Mouse (Mus musculus) monocyte, adult 5-6 weeks (primary cell): ENCODE measurements at regions not wholly inside any gene's neighbourhood (a gene's known extent, or its start where the extent isn't known, plus 50 kb on each side); places are given as distances from the start of the nearest gene placed in this dataset.

Experiments
- ATAC-seq: fragments of 153-309, 156-312 bp; replicated peaks from 2 replicates; pipeline ENCODE4 v1.8.0; 2017; ENCODE audit warnings: mild to moderate bottlenecking; ENCODE audit not compliant: low TSS enrichment, insufficient number of reproducible peaks, severe bottlenecking, poor library complexity, low FRiP score

GRCm38 (mm10) chr2:161470844-161471243, 362.0 kb upstream of the Chd6 start:
- no peak for ATAC-seq

- ATAC-seq: no peak
Observed at GRCm38 (mm10) chr2:161470025-161470424, 361.1 kb upstream of the Chd6 start.

DNA sequence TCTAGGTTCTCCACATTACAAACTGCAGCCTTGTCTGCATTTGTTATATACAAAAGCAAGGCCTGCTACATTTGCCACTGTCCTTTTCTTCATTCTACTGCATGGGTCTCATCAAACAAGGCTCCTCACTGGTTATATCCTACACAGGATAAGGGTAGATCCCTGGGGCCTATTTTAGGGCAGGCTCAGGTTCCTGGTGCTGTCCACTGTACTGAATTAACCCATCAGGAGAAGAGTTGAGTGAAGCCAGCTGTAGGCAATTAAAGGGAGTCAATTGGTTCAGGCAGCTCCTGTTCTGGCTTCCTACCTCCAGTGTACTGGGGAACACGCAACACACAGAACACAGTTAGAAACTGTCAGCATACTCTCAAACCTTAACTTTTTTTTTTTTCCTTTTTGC, 358.2 kb upstream of the Chd6 start:
- no peak for ATAC-seq

DNA sequence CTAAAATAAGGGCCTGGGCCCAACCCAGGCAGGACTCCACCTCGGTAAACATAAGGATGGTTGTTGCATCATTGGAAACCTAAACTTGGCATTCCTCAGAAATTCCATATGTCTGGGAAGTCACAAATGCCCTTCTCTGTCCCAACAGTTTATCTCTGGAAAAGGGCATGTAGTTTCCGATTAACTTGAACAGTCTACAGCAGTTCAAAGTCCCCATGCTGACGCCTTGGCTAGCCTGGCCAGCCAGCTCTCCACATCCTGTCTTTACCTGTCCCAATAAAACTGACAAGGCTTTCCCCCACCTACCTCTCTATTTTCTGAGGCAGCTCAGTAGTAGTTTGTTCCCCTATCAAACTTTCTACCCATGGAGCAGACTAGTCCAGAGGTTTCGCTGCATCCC, 351.7 kb upstream of the Chd6 start:
- ATAC-seq: no peak

- ATAC-seq: no peak
Observed at GRCm38 (mm10) chr2:161454466-161454865, 345.6 kb upstream of the Chd6 start.

- ATAC-seq: no peak
Observed at GRCm38 (mm10) chr2:161433816-161434215, 324.9 kb upstream of the Chd6 start.

DNA sequence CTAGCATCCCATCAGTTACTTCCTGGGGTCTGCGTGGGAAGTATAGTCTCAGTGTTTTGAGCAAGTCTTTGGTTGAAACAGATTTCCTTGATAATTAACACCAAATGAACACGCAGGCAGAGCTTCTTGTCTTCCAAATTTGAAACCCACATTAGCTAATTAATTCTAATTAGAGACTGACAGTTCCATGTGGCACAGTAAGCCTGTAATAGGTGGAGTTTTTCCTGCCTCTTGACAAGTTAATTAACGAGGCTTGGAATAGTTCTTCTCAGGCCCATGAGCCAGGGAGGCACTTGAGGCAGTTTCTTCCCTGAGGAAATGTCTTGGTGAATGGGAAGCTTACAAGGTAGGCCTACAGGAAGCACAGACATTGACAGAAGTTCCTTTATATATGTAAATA, 320.4 kb upstream of the Chd6 start:
- ATAC-seq: no peak

DNA sequence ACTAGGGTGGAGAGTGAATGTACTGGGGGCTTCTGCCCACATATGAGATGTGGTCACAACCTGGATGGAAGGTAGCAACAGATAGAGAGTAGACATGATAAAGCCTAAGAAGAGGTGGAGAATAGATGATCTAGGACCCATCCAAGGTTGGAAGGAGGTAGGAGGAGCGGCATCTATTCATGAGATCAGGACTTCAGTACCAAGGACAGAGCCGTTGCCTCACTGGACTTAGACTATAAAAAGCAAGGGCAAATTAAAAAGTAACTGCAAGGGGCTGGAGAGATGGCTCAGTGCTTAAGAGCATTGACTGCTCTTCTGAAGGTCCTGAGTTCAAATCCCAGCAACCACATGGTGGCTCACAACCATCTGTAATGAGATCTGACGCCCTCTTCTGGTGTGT, 316.7 kb upstream of the Chd6 start:
- no peak for ATAC-seq

- no peak for ATAC-seq
Observed at GRCm38 (mm10) chr2:161418062-161418461, 309.2 kb upstream of the Chd6 start.

DNA sequence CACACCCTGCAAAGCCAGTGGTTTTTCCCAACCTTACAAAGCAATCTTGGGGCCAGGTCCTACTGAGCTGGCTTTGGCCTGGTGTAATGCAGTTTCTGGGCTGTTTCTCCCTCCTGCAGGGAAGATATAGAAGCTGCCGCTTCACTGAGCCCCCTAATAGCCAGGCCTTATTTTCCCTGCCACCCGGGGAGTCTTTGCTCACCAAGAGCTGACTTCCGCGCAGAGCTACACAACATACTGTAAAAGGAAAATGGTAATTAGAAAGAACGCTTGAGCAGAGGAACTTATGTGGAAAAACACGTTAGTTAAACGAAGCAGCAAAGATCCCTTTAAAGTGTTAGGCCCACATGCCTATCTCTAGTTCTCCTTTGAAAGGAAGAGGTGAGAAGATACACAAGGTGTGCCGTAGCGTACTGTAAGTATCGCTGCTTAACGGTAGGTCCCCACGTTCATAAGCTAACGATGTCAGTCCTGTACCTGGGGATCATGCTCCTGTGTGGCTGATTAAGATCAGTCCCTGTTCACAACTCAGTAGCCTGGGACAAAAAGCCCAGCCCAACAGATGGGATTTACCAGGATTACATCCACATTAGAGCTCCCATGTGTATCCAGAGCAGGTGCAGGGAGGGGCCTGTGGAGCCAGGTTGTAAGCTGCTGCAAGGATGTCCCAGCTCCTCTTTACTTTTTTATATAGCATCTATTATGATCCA, 307.5 kb upstream of the Chd6 start:
- ATAC-seq: no peak

- no peak for ATAC-seq
Observed at GRCm38 (mm10) chr2:161408306-161408705, 299.4 kb upstream of the Chd6 start.

- ATAC-seq: no peak
Observed at GRCm38 (mm10) chr2:161405847-161406384, 297.0 kb upstream of the Chd6 start.

- no peak for ATAC-seq
Observed at GRCm38 (mm10) chr2:161398061-161398460, 289.2 kb upstream of the Chd6 start.

DNA sequence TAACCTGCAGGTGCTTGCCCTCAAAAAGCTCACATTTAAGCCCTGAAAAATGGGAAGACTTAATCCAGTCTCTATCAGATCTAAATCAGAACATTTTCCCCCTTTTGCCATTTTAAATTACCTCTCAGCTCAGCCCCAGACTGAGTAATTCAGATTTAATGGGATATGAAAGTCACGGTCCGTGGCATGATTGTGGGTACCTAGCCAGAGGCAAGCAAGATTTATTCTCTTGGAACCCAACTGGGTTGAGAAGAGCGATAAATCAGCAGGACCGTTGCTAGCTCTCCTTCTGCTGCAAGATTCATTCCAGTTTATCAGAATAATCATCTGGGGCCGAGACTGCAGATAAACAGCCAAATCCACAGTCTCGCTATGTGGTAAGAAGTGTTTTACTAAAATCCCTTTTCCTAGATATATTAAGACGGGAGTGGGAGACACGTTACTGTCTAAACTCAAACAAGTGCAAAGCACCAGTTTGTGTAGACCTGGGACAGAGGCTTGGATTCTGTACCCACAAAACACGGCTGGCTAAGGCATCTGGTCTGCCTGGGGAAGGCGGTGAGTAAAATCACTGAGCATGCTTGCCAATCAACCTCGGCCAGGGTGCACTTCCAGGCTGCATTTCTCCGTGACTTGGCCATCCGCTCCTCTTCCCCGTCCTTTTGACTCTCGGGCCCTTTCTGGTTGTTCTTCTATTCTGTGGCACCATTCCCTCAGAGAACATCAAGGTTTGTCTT, 282.2 kb upstream of the Chd6 start:
- ATAC-seq: no peak

GRCm38 (mm10) chr2:161389318-161389835, 280.5 kb upstream of the Chd6 start:
- ATAC-seq: no peak

GRCm38 (mm10) chr2:161387054-161387453, 278.2 kb upstream of the Chd6 start:
- no peak for ATAC-seq

- ATAC-seq: no peak
Observed at GRCm38 (mm10) chr2:161382411-161382810, 273.5 kb upstream of the Chd6 start.

- ATAC-seq: no peak
Observed at GRCm38 (mm10) chr2:161378313-161378712, 269.4 kb upstream of the Chd6 start.

DNA sequence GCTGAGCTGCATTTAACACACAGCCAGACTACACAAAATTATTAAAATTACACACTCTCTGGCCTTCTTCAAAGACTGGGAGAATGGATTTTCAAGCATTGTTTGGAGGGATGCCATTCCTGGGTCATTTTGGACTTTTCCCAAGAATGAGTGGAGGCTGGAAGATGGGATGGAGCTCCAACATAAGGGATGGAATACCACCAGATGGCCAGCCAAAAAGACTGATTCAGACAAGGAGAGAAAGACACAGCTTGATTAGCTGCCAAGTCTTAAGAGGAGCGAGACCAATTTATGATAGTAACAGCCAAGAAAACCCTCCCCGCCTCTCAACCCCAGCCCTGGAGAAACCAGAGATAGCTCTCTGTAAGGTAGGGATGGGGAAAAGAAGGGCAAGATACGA, 253.4 kb upstream of the Chd6 start:
- ATAC-seq: no peak

- ATAC-seq: no peak
Observed at GRCm38 (mm10) chr2:161349110-161349509, 240.2 kb upstream of the Chd6 start.
